Mouse (Mus musculus): ENCODE data around the gene Fez1.
A peak's percentile ranks its signal among the peaks of the same experiment; 100 is the strongest.

The Fez1 gene

DNA sequence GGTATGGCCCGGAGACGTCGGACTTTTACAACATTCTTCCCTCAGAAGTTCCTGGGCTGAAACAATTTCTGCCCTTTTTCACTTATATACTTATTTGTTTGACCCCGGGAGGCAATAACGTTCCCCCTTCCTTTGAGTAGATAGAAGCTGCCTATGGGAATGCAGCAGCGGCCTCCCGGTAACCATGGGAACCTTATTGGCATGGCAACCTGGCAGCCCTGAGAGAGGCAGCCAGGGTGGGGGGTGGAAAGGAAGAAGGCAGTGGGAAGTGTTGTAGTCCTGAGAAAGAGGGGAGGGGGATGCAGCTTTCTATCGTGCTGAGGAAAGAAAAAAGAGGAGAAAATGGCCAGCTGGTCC is at the start of gene Fez1:
Fez1 (plus strand) TSS at position 221 of the 357 bp plus-strand sequence.
- no peak for DNase-seq (ENCODE audit: low read depth, low spot score)

DNA sequence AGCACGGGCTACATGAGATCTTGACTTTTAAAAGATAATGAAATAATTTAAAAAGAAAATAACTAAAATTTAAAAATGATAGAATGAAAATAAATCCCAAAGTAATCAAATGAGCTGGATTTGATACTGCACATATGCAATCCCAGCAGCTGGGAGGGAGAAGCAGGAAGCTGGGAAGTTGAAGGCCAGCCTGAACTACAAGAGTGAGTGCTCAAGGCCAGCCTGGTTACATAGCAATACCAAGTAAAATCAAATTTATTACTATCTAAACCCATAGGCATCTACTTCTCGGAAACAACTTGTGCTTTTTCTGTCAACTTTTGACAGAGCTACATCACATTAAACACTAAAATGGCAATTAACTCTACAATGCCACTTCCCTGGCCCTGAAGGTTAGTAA is 37.7 kb upstream of the Fez1 start:
- no peak for DNase-seq (ENCODE audit: low read depth, low spot score)

DNA sequence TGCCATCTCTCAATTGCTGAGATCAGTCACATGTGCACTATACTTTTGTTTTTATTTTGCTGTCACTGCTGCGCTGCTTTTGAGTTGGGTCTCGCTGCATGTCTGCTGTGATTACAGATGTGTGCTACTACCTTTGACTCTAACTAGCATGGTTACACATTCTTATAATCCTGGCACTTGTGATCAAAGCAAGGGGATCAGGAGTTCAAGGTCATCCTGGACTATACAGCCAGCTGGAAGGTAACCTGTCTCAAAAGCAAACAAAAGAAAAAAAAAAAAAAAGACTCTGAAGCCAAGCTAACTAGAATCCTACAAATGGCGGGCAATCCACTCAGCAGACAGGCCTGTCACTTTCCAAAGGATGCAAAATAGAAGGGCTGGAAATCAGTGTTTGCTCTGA is 29.5 kb upstream of the Fez1 start:
- DNase-seq (ENCODE audit: low read depth, low spot score) = no peak

DNA sequence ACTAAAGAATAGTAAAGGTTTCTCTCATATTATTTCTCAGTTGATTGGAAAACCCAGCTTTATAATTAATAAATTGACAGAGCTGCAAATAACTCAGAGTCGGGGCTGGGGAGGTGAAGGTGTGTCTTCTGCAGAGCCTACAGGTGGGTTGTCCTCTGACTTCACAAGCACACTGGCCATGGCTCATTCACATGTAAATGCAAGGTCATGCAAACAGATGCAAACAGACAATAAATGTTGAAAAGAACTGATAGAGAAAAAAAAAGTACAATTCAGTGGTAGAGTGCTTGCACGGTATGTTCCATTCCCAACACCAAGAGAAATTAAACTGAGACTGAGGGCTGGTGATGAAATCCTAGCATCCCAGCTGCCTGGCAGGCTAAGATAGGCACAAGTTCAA is 27.2 kb upstream of the Fez1 start:
- no peak for DNase-seq (ENCODE audit: low read depth, low spot score)

DNA sequence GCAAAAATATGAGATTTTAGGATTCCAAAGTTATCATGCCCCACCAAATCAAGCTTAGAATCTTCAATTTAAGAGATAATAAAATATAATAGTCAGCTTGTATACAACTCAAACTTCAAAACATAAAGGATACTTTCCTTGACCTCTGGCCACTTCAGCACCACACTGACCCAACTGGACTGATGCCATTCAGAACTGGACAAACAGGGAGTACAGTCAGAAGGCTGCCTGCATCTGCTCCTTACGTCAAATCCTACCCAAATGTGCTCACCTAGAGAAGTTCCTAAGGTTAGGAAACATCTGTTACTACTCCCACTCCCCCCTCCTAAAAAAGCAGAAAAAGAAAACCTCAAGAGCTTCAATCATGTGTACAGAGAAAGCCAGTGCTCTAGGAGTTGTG is 26.1 kb upstream of the Fez1 start:
- no peak for DNase-seq (ENCODE audit: low read depth, low spot score)

DNA sequence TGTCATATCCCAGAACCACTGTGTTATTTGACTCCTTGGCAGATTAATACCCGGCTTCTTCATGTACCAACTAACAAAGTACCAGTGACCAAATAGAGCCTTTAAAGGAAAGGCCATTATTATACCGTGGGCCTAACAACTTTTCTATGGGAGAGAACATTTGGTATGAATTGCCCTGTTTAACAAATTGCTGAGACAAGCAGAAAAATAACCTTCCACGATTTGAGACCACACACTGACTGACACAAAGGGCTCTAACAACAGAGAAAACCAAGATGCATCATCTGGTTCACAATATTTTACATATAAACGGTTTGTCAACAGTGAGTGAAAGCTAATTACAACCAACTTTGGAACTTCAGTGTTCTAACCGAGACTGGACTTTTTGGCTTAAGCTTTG is 25.4 kb upstream of the Fez1 start:
- no peak for DNase-seq (ENCODE audit: low read depth, low spot score)

DNA sequence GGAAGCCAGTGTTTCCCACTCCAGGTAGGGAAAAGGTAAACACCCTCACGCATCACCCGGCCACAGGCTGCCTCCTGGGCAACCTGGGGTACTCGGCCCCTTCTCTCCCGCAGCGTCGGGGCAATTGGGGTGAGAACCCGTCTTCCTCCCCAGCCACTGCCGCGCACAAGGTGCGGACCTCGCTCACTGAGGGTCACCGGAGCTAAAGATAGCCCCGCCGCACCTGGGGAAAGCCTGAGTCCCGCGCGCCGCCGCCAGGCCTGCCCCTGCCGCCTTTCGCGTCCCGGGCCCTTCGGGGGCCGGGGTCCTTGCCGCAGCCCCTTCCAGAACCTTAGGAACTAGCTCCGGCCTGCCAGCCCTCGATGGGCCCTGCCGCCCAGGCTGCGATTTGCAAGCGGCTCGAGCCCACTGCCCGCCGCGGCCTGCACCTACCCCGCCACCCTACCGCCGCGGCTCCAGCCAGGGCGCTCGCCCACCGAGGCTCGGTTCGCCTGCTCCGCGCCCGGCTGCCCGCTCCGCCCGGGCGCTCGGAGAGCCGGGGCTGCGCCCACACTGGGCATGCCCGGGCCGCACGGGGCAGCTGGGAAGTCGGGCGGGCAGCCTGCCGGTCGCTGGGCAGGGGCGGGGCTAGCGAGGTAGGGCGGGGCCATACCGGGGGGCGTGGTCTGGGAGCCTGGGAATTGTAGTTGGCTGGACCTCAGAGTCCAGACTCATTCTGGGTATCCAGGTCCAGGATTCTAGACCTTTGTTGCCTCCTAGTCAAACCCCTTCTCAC is 24.7 kb upstream of the Fez1 start, which contains the start of gene Ei24:
Ei24 (minus strand) TSS at position 613 of the 775 bp plus-strand sequence.
- peak; percentile 74 for DNase-seq (ENCODE audit: low read depth, low spot score)

DNA sequence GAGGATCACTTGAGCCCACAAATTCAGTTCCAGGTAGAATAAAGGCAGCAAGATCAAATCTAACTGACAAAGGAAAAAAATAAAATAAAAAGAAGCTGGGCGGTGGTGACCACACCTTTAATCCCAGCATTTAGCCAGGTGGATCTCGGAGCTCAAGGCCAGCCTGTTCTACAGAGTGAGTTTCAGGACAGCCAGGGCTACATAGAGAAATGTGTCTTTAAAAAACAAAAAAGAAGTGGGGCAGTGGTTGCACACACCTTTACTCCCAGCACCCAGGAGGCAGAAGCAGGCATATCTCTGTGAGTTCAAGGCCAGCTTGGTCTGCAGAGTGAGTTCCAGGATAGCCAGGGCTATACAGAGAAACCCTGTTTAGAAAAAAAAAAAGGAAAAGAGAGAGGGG is 19.7 kb upstream of the Fez1 start:
- no peak for DNase-seq (ENCODE audit: low read depth, low spot score)

DNA sequence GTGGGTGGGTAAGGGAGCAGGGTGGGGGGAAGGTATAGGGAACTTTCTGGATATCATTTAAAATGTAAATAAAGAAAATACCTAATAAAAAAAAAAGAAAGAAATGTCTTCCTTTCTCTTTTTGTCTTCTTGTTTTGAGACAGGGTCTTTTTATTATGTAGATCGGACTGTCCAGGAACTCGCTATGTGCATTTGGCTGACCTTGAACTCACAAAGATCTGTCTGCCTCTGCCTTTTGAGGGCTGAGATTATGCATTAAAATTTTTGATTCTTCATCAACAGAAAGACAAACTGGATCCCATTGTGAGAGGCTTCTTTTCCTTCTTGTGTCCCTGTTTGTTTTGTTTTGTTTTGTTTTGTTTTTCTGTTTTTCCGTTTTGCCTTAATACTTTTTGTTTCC is 18.7 kb upstream of the Fez1 start:
- no peak for DNase-seq (ENCODE audit: low read depth, low spot score)

DNA sequence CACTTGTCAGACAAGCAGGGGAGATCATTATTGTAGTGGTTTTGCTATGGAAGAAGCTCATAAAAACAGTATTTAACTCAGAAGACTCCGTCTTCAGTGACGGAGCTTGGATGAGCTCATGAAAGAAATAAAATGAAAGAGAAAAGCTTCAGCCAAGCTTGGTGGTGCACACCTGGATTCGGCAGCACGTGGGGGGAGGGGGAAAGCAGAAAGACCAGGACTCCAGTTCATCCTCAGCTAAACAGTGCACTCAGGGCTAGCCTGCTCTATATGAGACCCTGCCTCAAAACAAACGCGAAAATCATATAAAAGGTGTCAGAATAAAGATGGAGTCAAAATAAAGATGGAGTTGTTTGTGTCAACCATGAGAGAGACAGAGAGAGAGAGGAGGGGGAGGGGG is 18.3 kb upstream of the Fez1 start:
- DNase-seq (ENCODE audit: low read depth, low spot score) = no peak

DNA sequence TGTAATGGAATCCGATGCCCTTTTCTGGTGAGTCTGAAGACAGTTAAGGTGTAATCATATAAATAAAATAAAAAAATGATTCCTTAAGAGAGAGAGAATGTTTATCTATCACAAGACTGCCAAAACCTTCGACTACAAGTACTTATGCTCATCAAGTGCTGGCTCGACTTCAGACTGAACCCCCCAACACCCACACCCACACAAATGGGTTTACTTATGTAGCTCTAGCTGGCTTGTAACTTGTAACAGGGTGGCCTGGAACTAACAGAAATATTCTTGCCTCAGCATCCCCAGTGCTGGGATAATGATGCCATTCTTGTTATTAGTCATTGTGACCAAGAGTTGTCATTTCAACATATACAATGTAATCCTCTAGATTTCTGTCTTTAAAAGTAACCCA is 17.7 kb upstream of the Fez1 start:
- no peak for DNase-seq (ENCODE audit: low read depth, low spot score)

DNA sequence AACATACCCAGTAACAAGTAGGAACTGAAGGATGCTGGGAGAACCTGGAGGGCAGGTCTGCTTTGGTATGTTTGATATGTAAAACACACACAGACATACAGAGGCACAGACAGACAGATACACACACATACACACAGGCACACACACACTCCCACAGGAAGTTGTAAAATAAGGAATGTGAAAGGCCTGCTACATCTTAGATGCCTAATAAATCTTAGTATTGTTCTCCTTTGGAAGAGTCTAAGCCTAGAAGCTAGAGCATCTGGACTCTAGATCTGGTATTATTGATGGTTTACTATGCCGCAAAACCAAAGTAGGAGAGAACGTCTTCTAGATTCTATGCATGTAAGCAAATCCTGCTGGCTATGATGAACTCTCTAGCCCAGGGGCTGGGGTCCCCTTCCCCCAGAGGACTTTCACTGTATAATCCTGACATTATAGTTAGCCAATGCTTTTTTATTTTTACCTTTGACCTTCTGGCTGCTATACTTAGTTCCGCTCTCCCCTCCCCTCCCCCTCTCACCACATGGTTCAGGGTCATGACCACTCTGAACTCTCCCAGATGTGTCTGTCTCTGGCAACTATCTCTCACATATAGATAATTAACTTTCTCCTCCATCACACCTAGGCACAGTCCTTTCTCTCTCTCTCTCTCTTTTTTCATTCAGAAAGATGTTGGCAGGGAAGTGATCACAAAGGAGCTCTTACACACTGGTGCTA is 16.2 kb upstream of the Fez1 start:
- DNase-seq (ENCODE audit: low read depth, low spot score) = no peak

DNA sequence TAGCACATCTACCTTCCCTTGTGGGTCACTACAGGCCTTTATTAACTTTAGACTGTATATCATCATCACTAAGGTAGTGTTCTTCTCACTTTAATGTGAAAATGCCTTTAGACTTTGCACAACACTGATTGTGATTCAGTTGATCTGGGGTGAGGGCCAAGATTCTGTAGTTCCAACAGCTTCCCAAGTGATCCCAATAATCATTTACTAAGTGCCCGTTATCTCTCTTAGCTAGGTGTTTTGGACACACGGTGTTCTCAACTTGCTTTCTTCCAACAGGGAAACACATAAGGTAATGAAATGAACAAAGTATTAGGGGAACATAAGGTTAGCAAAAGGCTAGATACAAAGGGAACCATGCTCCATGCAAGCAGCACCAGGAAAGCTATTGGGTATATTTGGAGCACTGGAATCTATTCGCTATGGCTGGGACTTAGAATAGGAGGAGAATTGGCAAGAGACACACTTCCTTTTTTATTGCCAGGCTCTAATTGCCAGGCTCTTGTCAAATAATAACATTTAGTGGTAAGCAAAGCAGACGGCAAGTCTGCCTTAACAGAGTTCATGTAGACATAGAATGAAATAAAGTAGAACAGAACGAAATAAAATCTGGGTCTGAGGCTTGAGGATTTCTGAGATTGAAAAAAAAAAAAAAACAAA is 13.4 kb upstream of the Fez1 start:
- no peak for DNase-seq (ENCODE audit: low read depth, low spot score)

DNA sequence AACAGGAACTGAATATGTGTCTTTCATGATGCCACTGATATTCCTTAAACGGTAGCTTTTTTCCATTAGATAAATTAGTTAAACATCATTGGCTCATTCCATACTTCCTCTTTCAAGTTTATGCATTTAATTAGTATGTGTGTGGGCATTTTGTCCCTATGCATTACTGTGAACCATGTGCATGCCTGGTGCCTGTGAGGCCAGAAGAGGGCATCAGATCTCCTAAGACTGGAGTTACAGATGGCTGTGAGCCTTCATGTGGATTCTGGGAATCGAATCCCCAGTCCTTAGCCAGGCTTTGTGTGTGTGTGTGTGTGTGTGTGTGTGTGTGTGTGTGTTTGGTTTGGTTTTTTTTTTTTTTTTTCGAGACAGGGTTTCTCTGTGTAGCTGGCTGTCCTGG is 7.2 kb upstream of the Fez1 start:
- DNase-seq (ENCODE audit: low read depth, low spot score) = no peak

DNA sequence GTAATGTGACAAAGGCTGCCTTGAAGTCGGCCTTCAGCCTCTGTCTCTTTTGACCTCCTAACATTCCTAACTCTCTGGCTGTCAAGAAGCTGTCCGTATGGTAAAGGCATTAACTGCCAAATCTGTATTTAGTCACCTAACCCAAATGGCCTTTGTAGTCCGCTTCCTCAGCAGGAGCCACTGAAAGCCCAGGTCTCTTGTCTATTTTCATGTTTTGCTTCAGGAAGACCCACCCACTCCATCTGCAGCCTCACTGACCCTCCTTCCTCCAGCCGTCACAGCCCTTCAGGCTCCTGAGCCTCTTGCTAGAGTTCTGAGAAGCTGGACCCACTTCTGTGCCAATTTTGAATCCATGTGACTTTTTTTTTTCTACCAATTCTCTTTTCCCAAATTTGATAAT is 2.8 kb upstream of the Fez1 start:
- DNase-seq (ENCODE audit: low read depth, low spot score) = no peak

DNA sequence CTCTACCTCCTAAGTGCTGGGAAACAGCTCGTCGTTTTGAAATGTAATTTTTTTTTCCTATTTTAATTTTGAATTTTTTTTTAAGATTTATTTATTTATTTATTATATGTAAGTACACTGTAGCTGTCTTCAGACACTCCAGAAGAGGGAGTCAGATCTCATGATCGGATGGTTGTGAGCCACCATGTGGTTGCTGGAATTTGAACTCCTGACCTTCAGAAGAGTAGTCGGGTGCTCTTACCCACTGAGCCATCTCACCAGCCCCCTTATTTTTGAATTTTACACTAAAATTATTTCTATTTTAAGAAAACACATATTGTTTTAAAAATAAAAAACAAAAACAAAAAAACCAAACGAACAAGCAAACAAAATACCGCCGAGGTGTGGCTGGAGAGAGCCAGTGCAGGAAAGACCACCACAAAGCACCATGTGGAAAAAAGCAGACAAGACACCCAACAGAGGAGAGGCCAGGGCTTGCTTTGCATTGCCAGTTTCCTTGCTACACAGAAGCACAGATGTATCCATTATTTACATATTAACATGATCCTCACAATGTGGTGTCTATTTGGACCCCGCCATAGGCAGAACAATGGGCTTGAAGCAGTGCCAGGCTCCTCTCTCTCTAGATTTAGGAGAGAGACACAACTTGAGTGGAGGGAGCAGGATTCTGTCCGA is 558 bp upstream of the Fez1 start:
- DNase-seq (ENCODE audit: low read depth, low spot score) = no peak

DNA sequence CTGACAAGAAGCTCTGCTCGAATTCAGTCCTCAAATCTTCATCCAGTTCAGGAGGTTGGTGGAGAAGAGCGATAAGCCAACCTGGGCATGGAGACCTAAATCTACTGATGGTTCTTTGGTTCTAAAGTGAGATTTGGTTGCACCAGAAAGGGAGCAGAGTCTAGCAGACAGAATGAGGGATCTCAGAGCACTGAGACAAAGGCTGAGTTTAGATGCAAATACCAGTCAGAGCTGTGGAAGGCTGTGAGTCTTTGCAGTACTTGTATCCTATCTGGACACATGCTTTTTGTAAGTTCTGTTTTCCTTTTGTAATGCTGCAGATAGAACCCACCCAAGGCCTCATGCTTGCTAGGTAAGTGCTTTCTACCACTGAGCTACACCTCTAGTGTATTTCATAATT is 360 bp downstream of the Fez1 start:
- no peak for DNase-seq (ENCODE audit: low read depth, low spot score)

DNA sequence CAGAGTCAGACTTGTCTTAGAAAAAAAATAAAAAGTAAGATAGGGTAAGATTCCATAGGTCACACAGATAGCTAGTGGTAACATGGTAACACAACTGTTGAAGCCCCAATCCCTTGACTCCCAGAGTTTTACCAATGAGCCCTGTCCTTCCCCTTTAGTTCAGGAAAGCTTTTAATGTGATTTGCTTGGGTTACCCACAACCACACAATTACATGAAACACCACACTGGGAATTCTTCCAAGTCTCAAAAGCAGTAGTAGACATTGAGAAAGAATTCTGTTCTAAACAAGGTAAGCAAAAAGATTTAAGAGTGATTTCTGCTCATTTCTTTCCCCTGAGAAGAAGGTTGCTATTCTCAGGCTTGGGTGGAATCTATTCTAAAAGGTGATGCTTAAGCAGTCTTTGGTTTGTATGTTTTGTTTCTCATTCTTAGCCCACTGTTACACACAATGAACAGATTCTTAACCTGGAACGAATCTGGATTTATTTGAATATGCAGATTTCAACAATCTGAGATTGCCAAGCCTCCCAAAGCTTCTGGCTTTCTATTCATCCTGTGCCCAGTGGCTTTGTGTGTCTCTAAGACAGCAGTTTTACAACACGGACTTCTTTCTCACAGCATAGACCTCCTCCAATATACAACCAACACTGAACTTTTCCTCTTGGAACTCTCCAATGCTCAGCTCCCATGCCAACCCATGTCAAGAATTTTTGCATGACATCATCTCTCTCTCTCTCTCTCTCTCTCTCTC is 5.1 kb downstream of the Fez1 start:
- DNase-seq (ENCODE audit: low read depth, low spot score) = no peak

DNA sequence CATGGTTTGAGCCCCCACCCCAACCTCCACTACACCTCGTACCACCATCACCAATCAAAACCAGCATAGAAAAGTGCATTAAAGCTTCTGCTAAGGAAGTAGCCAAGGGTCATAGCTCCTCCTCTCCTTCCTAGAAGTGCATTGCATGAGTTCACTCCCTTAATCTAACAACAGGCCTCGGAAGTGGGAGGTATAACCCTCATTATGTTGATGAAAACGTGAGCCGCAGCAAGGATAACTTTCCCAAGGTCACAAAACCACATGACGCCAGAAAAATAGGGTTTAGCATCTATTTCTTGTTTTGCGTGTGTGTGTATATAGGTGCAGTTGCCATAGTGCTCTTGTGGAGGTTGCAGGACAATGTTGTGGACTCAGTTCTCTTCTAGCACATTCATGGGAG is 9.7 kb downstream of the Fez1 start:
- no peak for DNase-seq (ENCODE audit: low read depth, low spot score)

DNA sequence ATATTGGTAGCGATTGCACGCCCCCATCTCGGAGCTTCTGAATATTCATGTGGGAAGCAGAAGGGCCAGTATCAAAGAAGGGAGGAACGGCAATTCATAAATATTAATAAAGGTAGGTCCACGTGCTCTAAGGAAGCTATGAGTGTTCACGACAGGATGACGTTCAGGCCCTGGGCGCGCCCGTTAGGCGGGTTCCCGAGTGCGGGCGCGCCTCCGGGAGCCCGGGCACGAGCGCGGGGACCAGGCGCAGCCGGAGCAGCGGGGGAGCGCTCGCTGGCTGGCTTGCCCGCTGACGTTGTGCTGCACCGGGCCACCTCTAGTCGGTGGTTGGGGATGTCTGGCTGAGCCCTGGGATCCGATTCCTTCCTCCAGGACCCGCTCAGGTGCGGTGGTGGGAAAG is 10.9 kb downstream of the Fez1 start:
- peak; percentile 45 for DNase-seq (ENCODE audit: low read depth, low spot score)

DNA sequence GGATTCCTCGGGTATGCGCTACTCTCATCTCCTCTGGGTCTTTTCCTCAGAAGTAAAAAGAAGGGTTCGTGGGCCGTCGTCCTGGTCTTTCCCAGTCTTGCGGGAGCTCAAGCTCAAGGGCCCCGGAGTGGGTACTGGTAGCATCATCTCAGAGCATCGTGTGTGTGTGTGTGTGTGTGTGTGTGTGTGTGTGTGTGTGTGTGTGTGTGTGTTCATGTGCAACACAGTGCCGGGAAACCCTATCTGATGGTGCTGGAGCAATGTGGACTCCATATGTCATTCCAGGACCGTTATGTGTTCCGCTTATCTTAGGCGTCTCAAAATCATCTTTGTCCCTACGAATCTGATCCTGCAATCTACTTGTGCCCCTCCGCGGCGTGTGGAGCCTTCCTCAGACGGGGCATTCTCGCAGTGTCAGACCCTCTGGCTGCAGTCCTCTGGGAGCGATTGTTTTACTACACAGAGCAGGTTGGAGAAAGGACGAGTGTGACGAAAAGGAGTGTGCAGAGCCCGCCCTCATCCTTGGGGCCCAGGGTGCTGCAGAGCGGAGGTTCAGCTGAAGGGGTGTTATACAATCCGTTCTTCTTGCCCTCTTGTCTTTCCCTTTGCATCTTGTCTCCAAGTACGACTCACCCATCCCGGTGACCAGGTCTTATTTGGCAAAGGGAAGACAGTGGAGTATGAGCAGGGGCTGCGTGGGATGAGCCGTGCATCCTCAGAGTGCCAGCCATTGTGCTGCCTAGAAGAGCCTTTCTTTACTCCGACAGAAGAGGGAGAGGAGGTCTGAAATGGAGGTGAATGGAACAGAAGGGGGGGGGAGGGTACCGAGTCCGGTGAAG is 11.6 kb downstream of the Fez1 start:
- no peak for DNase-seq (ENCODE audit: low read depth, low spot score)
